Mouse (Mus musculus): ENCODE data around the gene Bnip2. TPM values are rescaled to one million over a fixed set of nuclear protein-coding genes. Genes with fewer than 3 reads are reported as not detected.

Bnip2 gene
- polyA plus RNA-seq, 1 experiment from 2014 or later, result 121 TPM

DNA sequence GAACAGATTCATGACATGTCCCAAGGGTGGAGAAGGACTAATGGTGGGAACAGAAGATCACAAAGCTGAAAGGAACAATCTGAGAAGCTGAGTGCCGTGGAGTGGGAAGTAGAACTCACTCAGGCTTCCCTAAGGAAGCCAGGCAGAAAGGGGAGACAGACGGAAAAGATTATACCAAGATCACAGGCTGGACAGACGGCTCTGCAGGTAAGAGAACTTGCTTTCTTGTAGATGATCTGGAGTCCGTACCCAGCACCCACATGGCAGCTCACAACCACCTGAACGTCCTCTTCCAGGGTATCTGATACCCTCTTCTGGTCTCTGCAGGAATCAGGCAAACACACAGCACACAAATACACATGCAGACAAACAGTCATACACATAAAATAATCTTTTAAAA, 2.7 kb upstream of the Bnip2 start:
- DNase-seq (ENCODE audit: low spot score) (no peak), ATAC-seq (ENCODE audit: insufficient read depth, low FRiP score, low TSS enrichment) (no peak)
- Histone ChIP-seq H3K4me3 (ENCODE audit: low read depth, low read length) (no peak overlapping the region), H3K4me2 (ENCODE audit: low read depth) (no peak overlapping the region), H3K27ac (ENCODE audit: low read depth, low read length) (no peak overlapping the region), H3K9me3 (ENCODE audit: control insufficient read depth, low read length) (no peaks in the 10 kb centered on the region), H3K9ac (ENCODE audit: low read length) (no peak overlapping the region), H3K36me3 (ENCODE audit: control insufficient read depth, insufficient read depth, low read length) (no peaks in the 10 kb centered on the region), H3K27me3 (ENCODE audit: control insufficient read depth, insufficient read depth, low read length) (no peaks in the 10 kb centered on the region), H3K4me1 (ENCODE audit: control insufficient read depth, insufficient read depth, low read length) (peaks cover 5% of the 10 kb centered on the region; the same call in 1 of the 2 replicates)
- WGBS, result 84% methylated on average over 5 of the region's 5 CpGs

DNA sequence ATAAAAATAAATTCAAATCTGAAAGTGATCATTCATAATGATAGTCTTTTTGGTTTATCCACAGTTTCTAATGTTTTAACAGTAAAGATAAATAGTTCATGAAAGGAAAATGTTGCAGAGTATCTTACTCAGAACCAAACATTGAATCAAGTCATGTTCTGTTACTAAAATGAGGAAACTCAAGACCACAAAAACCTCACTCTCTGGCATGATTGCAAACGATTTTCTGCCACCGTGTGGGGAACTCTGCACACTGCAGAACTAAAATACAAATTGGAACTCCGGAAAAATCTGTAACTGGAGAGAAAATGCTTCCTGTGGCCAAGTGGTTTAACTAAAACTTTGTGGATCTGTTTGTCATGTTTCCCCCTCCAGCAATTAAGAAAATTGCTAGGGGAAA, 1.7 kb upstream of the Bnip2 start:
- H3K27ac ChIP-seq (ENCODE audit: low read depth, low read length), result no peak overlapping the region
- ATAC-seq (ENCODE audit: insufficient read depth, low FRiP score, low TSS enrichment) (no peak), DNase-seq (ENCODE audit: low spot score) (peak; percentile 74)
- H3K27me3 ChIP-seq (ENCODE audit: control insufficient read depth, insufficient read depth, low read length), result no peaks in the 10 kb centered on the region
- H3K9me3 ChIP-seq (ENCODE audit: control insufficient read depth, low read length), result no peaks in the 10 kb centered on the region
- peaks cover 7% of the 10 kb centered on the region; the same call in 1 of the 2 replicates for H3K4me1 ChIP-seq (ENCODE audit: control insufficient read depth, insufficient read depth, low read length)
- H3K36me3 ChIP-seq (ENCODE audit: control insufficient read depth, insufficient read depth, low read length), result no peaks in the 10 kb centered on the region
- H3K4me2 ChIP-seq (ENCODE audit: low read depth), result no peak overlapping the region
- H3K4me3 ChIP-seq (ENCODE audit: low read depth, low read length), result no peak overlapping the region
- H3K9ac ChIP-seq (ENCODE audit: low read length), result no peak overlapping the region
- 2% methylated on average over 3 of the region's 3 CpGs for WGBS

DNA sequence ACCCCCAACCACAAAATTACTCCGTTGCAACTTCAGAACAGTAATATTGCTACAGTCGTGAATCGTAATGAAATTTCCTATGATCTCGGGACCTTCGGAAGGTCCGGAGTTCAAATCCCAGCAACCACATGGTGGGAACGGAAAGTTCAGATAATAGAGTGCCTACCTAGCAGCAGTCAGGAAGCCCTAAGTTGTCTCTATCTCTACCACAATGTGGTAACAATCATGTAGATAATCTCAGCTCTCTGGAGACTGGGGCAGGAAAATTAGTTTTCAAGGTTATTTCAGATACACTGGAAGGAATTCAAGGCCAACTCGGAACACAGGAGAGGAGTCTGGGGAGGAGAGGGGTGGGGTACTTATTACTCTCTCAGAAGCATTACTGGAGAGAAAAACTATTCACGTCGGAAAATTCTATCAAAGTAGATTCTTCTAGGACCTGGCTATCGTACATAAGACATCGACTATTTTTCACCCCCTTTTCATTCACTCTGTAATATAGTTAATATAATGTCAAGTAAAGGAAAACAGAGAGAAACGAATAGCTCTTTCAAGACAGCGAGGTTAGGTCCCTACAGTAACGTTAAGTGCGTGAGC, 462 bp upstream of the Bnip2 start:
- peak overlapping the region; percentile 61 for H3K4me2 ChIP-seq (ENCODE audit: low read depth)
- H3K9ac ChIP-seq (ENCODE audit: low read length), result peak overlapping the region; percentile 99
- H3K27ac ChIP-seq (ENCODE audit: low read depth, low read length), result peak overlapping the region; percentile 98; the same call in 1 of the 2 replicates
- DNase-seq (ENCODE audit: low spot score), result no peak
- peaks cover 9% of the 10 kb centered on the region; the same call in 1 of the 2 replicates for H3K4me1 ChIP-seq (ENCODE audit: control insufficient read depth, insufficient read depth, low read length)
- 41% methylated on average over 16 of the region's 16 CpGs for WGBS
- H3K36me3 ChIP-seq (ENCODE audit: control insufficient read depth, insufficient read depth, low read length), result no peaks in the 10 kb centered on the region
- peak overlapping the region; percentile 99 for H3K4me3 ChIP-seq (ENCODE audit: low read depth, low read length)
- no peaks in the 10 kb centered on the region for H3K27me3 ChIP-seq (ENCODE audit: control insufficient read depth, insufficient read depth, low read length)
- ATAC-seq (ENCODE audit: insufficient read depth, low FRiP score, low TSS enrichment), result no peak
- H3K9me3 ChIP-seq (ENCODE audit: control insufficient read depth, low read length), result no peaks in the 10 kb centered on the region

DNA sequence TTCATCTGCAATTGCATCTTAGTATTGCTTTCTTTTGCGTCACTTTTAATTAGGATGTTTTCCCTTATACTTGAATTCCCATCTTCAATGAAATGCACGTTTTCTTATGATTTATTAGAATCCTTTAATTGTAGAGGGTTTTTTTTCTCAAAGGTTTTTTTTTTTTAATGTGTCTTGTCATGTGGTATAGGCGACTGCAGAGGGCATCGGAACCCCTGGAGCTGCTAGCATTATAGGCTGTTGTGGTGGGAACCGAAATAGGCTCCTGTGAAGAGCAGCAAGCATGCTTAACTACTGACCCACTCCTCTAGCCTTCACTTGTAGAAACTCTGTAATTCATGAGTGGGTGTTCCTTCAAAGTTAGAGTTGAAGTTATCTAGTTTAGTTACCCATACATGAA, 1.1 kb downstream of the Bnip2 start:
- DNase-seq (ENCODE audit: low spot score) (no peak), ATAC-seq (ENCODE audit: insufficient read depth, low FRiP score, low TSS enrichment) (no peak)
- no peaks in the 10 kb centered on the region for H3K9me3 ChIP-seq (ENCODE audit: control insufficient read depth, low read length)
- peak overlapping the region; percentile 61 for H3K4me2 ChIP-seq (ENCODE audit: low read depth)
- no peaks in the 10 kb centered on the region; the same call in 1 of the 2 replicates for H3K36me3 ChIP-seq (ENCODE audit: control insufficient read depth, insufficient read depth, low read length)
- H3K27ac ChIP-seq (ENCODE audit: low read depth, low read length), result peak overlapping the region; percentile 98; the same call in 1 of the 2 replicates
- peak overlapping the region; percentile 99 for H3K4me3 ChIP-seq (ENCODE audit: low read depth, low read length)
- H3K4me1 ChIP-seq (ENCODE audit: control insufficient read depth, insufficient read depth, low read length), result peaks cover 9% of the 10 kb centered on the region; the same call in 1 of the 2 replicates
- no peaks in the 10 kb centered on the region for H3K27me3 ChIP-seq (ENCODE audit: control insufficient read depth, insufficient read depth, low read length)
- WGBS, result 23% methylated on average over 5 of the region's 5 CpGs
- peak overlapping the region; percentile 99 for H3K9ac ChIP-seq (ENCODE audit: low read length)

DNA sequence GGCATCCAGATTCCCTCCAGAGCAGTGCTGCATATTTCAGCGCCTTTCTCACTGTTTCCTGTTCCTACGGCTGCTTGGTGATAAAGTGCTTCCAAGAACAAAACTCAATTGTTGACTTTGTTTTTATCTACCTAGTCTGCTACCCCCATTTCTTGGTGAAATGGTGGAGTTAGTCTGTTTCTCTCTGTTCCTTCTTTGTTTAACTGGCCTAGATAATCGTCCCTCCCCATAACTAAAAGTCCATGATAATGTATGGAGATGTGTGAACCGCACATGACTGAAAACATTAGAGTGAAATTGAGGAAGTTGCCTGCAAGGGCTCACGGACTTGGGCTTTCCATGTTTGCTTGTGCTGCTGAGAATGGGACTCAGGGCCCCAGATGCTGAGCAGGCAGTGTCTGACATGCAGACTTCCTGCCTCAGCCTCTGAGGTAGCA, 3.6 kb downstream of the Bnip2 start:
- DNase-seq (ENCODE audit: low spot score) (no peak), ATAC-seq (ENCODE audit: insufficient read depth, low FRiP score, low TSS enrichment) (no peak)
- Histone ChIP-seq H3K4me1 (ENCODE audit: control insufficient read depth, insufficient read depth, low read length) (peaks cover 9% of the 10 kb centered on the region; the same call in 1 of the 2 replicates), H3K9ac (ENCODE audit: low read length) (no peak overlapping the region), H3K27me3 (ENCODE audit: control insufficient read depth, insufficient read depth, low read length) (no peaks in the 10 kb centered on the region), H3K4me3 (ENCODE audit: low read depth, low read length) (no peak overlapping the region), H3K36me3 (ENCODE audit: control insufficient read depth, insufficient read depth, low read length) (peaks cover 7% of the 10 kb centered on the region), H3K9me3 (ENCODE audit: control insufficient read depth, low read length) (no peaks in the 10 kb centered on the region), H3K4me2 (ENCODE audit: low read depth) (no peak overlapping the region), H3K27ac (ENCODE audit: low read depth, low read length) (no peak overlapping the region)
- WGBS, result 80% methylated on average over 5 of the region's 5 CpGs

DNA sequence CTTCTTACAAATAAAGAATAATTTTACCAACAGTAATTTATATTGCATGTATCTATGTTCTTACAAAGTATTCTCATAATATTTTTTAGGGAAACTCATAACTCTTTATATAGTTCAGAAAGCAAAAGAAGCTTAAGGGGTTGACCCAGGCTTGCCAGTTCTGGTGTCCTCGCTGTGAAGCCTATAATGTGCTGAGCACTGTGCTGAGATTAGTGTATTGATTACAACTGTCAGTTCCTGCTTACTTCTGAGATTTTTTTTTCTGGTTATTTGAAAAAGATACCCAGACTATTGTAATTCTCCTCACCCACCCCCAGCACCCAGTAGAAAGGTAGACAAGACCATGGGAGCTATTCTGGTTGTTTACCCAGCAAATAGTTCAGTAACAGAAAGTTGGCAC, 4.2 kb downstream of the Bnip2 start:
- ATAC-seq (ENCODE audit: insufficient read depth, low FRiP score, low TSS enrichment) (no peak), DNase-seq (ENCODE audit: low spot score) (no peak)
- no peak overlapping the region for H3K4me2 ChIP-seq (ENCODE audit: low read depth)
- H3K36me3 ChIP-seq (ENCODE audit: control insufficient read depth, insufficient read depth, low read length), result peaks cover 9% of the 10 kb centered on the region
- 93% methylated on average over 1 of the region's 1 CpGs for whole genome bisulfite sequencing
- H3K9ac ChIP-seq (ENCODE audit: low read length), result no peak overlapping the region
- H3K4me1 ChIP-seq (ENCODE audit: control insufficient read depth, insufficient read depth, low read length), result peaks cover 9% of the 10 kb centered on the region; the same call in 1 of the 2 replicates
- no peak overlapping the region for H3K27ac ChIP-seq (ENCODE audit: low read depth, low read length)
- no peak overlapping the region for H3K4me3 ChIP-seq (ENCODE audit: low read depth, low read length)
- H3K9me3 ChIP-seq (ENCODE audit: control insufficient read depth, low read length), result no peaks in the 10 kb centered on the region
- H3K27me3 ChIP-seq (ENCODE audit: control insufficient read depth, insufficient read depth, low read length), result no peaks in the 10 kb centered on the region

DNA sequence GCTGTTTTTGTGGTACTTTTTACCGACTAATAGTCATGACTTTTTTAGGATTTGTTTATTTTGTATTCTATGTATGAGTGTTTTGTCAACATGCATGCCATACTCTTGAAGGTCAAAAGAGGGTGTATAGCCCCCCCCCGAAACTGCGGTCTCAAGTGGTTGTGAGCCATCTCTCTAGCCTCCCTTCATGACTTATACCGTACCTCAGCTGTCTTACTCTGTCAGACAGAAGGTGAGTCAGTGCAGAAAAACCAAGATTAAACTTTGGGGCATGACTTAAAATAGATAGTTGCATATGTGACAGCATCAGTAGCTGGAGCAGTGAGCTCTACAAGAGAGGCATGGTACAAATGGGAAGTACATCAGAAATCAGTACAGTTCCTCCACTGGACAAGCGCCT, 5.3 kb downstream of the Bnip2 start:
- Histone ChIP-seq H3K4me2 (ENCODE audit: low read depth) (no peak overlapping the region), H3K27ac (ENCODE audit: low read depth, low read length) (no peak overlapping the region), H3K9ac (ENCODE audit: low read length) (no peak overlapping the region), H3K27me3 (ENCODE audit: control insufficient read depth, insufficient read depth, low read length) (no peaks in the 10 kb centered on the region), H3K4me1 (ENCODE audit: control insufficient read depth, insufficient read depth, low read length) (peaks cover 9% of the 10 kb centered on the region; the same call in 1 of the 2 replicates), H3K9me3 (ENCODE audit: control insufficient read depth, low read length) (no peaks in the 10 kb centered on the region), H3K36me3 (ENCODE audit: control insufficient read depth, insufficient read depth, low read length) (peaks cover 14% of the 10 kb centered on the region), H3K4me3 (ENCODE audit: low read depth, low read length) (no peak overlapping the region)
- 96% methylated on average over 5 of the region's 5 CpGs for WGBS
- DNase-seq (ENCODE audit: low spot score) (no peak), ATAC-seq (ENCODE audit: insufficient read depth, low FRiP score, low TSS enrichment) (no peak)

DNA sequence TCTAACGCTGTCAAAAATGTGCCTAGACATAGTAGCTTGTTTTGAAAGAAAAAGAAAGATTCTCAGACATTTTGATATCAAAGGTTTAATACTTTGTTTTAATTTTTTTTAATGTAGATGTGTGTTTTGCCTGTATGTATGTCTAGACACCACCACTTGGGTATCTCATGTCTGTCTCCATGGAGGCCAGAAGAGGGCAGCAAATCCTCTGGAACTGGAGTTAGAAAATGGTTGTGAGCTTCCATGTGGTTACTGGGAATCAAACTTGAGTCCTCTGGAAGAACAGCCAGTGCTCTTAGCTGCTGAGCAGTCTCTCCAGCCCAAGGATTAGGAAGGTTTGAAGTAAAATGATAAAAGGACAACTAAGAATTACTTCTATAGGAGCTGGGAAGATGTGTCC, 10.1 kb downstream of the Bnip2 start:
- H3K36me3 ChIP-seq (ENCODE audit: control insufficient read depth, insufficient read depth, low read length), result peaks cover 29% of the 10 kb centered on the region
- DNase-seq (ENCODE audit: low spot score) (no peak), ATAC-seq (ENCODE audit: insufficient read depth, low FRiP score, low TSS enrichment) (no peak)
- no peaks in the 10 kb centered on the region for H3K9me3 ChIP-seq (ENCODE audit: control insufficient read depth, low read length)
- no peak overlapping the region for H3K9ac ChIP-seq (ENCODE audit: low read length)
- no peaks in the 10 kb centered on the region for H3K27me3 ChIP-seq (ENCODE audit: control insufficient read depth, insufficient read depth, low read length)
- H3K4me1 ChIP-seq (ENCODE audit: control insufficient read depth, insufficient read depth, low read length), result no peaks in the 10 kb centered on the region
- 84% methylated on average over 1 of the region's 1 CpGs for WGBS
- H3K4me2 ChIP-seq (ENCODE audit: low read depth), result no peak overlapping the region
- no peak overlapping the region for H3K27ac ChIP-seq (ENCODE audit: low read depth, low read length)
- H3K4me3 ChIP-seq (ENCODE audit: low read depth, low read length), result no peak overlapping the region

DNA sequence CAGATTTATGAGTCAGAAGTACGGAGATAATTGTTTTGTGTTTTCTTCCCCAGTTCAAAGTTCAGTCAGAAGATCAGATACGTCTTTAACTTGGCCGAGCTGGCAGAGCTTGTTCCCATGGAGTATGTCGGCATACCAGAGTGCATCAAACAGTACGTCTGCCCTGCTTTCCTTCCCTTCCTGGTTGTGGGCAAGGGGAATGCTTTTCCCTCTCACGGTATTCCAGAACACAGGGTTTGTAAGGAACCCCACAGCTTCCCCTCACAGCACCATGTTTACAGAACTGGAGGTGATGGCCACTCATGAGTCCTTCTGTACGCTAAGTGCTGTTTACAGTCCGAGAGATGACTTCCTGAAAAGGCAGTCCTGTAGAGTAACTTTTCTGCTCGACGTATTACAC, 14.2 kb downstream of the Bnip2 start:
- Histone ChIP-seq H3K9ac (ENCODE audit: low read length) (no peak overlapping the region), H3K4me3 (ENCODE audit: low read depth, low read length) (no peak overlapping the region), H3K4me1 (ENCODE audit: control insufficient read depth, insufficient read depth, low read length) (no peaks in the 10 kb centered on the region), H3K9me3 (ENCODE audit: control insufficient read depth, low read length) (no peaks in the 10 kb centered on the region), H3K27me3 (ENCODE audit: control insufficient read depth, insufficient read depth, low read length) (no peaks in the 10 kb centered on the region), H3K4me2 (ENCODE audit: low read depth) (no peak overlapping the region), H3K27ac (ENCODE audit: low read depth, low read length) (no peak overlapping the region), H3K36me3 (ENCODE audit: control insufficient read depth, insufficient read depth, low read length) (peaks cover 23% of the 10 kb centered on the region)
- DNase-seq (ENCODE audit: low spot score) (no peak), ATAC-seq (ENCODE audit: insufficient read depth, low FRiP score, low TSS enrichment) (no peak)
- WGBS, result 91% methylated on average over 10 of the region's 10 CpGs
